ENCODE assay signal across 9 mouse cellular contexts in genomic region chr3:89092509-89093090, GRCm38 (mm10). TPM values are rescaled to one million over a fixed set of nuclear protein-coding genes. Genes with fewer than 3 reads are reported as not detected.
DNase-seq lines count a peak whose midpoint lies in the region; ATAC-seq lines count a peak whose summit lies in the region.
"Had no signal": no experiment of that assay in that cellular context is flagged by ENCODE, and none has a peak within 500 bp of the region (broad histone marks: within the 10 kb centered on the region; RNA-seq: fewer than 3 reads in every experiment).

No protein-coding gene starts in this region.

- H3K4me1 ChIP-seq in kidney, embryonic 14.5 days (ENCODE audit: control insufficient read depth, insufficient read depth, low read length): peaks cover 26% of the 10 kb centered on the region; the same call in 1 of the 2 replicates
- no peaks in the 10 kb centered on the region; the same call in 1 of the 2 replicates for H3K4me1 ChIP-seq in embryonic facial prominence, embryonic 11.5 days (ENCODE audit: control insufficient read depth, insufficient read depth, low read length)
- H3K4me1 ChIP-seq in hindbrain, embryonic 14.5 days (replicated peaks; ENCODE audit: control insufficient read depth, insufficient read depth, low read length): peaks cover 32% of the 10 kb centered on the region
- H3K4me1 ChIP-seq in midbrain, embryonic 13.5 days (replicated peaks): peaks cover 36% of the 10 kb centered on the region

- H3K9me3 ChIP-seq in kidney, embryonic 14.5 days (ENCODE audit: control insufficient read depth, low read length): no peaks in the 10 kb centered on the region
- H3K9me3 ChIP-seq in embryonic facial prominence, embryonic 11.5 days (replicated peaks; ENCODE audit: control insufficient read depth, low read length): no peaks in the 10 kb centered on the region
- no peaks in the 10 kb centered on the region for H3K9me3 ChIP-seq in hindbrain, embryonic 14.5 days (ENCODE audit: control insufficient read depth, low read length)
- H3K9me3 ChIP-seq in midbrain, embryonic 13.5 days: no peaks in the 10 kb centered on the region

- WGBS in kidney, embryonic 14.5 days: 19% methylated on average over 11 of the region's 11 CpGs
- WGBS in embryonic facial prominence, embryonic 11.5 days: 20% methylated on average over 11 of the region's 11 CpGs
- 14% methylated on average over 11 of the region's 11 CpGs for WGBS in hindbrain, embryonic 14.5 days
- WGBS in midbrain, embryonic 13.5 days: 14% methylated on average over 11 of the region's 11 CpGs

- H3K4me3 ChIP-seq in kidney, embryonic 14.5 days (ENCODE audit: low read length): peak overlapping the region; percentile 70
- H3K4me3 ChIP-seq in embryonic facial prominence, embryonic 11.5 days (ENCODE audit: low read depth, low read length): peak overlapping the region; percentile 34
- H3K4me3 ChIP-seq in hindbrain, embryonic 14.5 days (replicated peaks; ENCODE audit: low read length): peak overlapping the region; percentile 73
- peak overlapping the region; percentile 74 for H3K4me3 ChIP-seq in midbrain, embryonic 13.5 days (replicated peaks)

- H3K36me3 ChIP-seq in kidney, embryonic 14.5 days (ENCODE audit: control insufficient read depth, insufficient read depth, low read length): peaks cover 31% of the 10 kb centered on the region
- H3K36me3 ChIP-seq in embryonic facial prominence, embryonic 11.5 days (replicated peaks; ENCODE audit: control insufficient read depth, insufficient read depth, low read depth, low read length): peaks cover 3% of the 10 kb centered on the region
- peaks cover 57% of the 10 kb centered on the region for H3K36me3 ChIP-seq in hindbrain, embryonic 14.5 days (replicated peaks; ENCODE audit: control insufficient read depth, insufficient read depth)
- H3K36me3 ChIP-seq in midbrain, embryonic 13.5 days: peaks cover 54% of the 10 kb centered on the region

- peaks cover 18% of the 10 kb centered on the region for H3K27me3 ChIP-seq in kidney, embryonic 14.5 days (ENCODE audit: control insufficient read depth, insufficient read depth, low read length)
- H3K27me3 ChIP-seq in embryonic facial prominence, embryonic 11.5 days (ENCODE audit: control insufficient read depth, insufficient read depth, low read length): peaks cover 9% of the 10 kb centered on the region
- H3K27me3 ChIP-seq in hindbrain, embryonic 14.5 days (ENCODE audit: control insufficient read depth, insufficient read depth, low read length): no peaks in the 10 kb centered on the region
- H3K27me3 ChIP-seq in midbrain, embryonic 13.5 days: peaks cover 25% of the 10 kb centered on the region

- DNase-seq in kidney, postnatal 14 days: no peak
- DNase-seq in embryonic facial prominence, embryonic 11.5 days (ENCODE audit: low spot score): no peak
- no peak for DNase-seq in hindbrain, embryonic 14.5 days (ENCODE audit: low spot score)
- DNase-seq in layer of hippocampus, adult 11-12 months (ENCODE audit: low spot score): no peak
- no peak for DNase-seq in spleen, postnatal 10 days (ENCODE audit: low spot score in 2 of 2)
- no peak for DNase-seq in cerebellum, postnatal 10 days

- no peak for ATAC-seq in kidney, embryonic 14.5 days (ENCODE audit: low FRiP score, low TSS enrichment)
- ATAC-seq in embryonic facial prominence, embryonic 11.5 days (replicated peaks; ENCODE audit: insufficient number of reproducible peaks, low FRiP score, low TSS enrichment, low read depth): no peak
- peak; percentile 39 for ATAC-seq in hindbrain, embryonic 14.5 days (ENCODE audit: low FRiP score)
- ATAC-seq in midbrain, embryonic 13.5 days: peak; percentile 46

- peak overlapping the region; percentile 32 for H3K9ac ChIP-seq in kidney, embryonic 14.5 days (ENCODE audit: low read depth, low read length)
- H3K9ac ChIP-seq in embryonic facial prominence, embryonic 11.5 days (replicated peaks; ENCODE audit: low read length): peak overlapping the region; percentile 44
- peak overlapping the region; percentile 72 for H3K9ac ChIP-seq in hindbrain, embryonic 14.5 days
- peak overlapping the region; percentile 83 for H3K9ac ChIP-seq in midbrain, embryonic 13.5 days (replicated peaks)

- peak overlapping the region; percentile 48 for H3K4me2 ChIP-seq in kidney, embryonic 14.5 days (replicated peaks; ENCODE audit: low read depth, low read length)
- peak overlapping the region; percentile 55 for H3K4me2 ChIP-seq in embryonic facial prominence, embryonic 11.5 days (ENCODE audit: low read depth, low read length)
- peak overlapping the region; percentile 98 for H3K4me2 ChIP-seq in hindbrain, embryonic 14.5 days (replicated peaks)
- peak overlapping the region; percentile 94 for H3K4me2 ChIP-seq in midbrain, embryonic 13.5 days (replicated peaks)

- H3K27ac ChIP-seq in kidney, embryonic 14.5 days (ENCODE audit: low read depth, low read length): no peak overlapping the region
- H3K27ac ChIP-seq in embryonic facial prominence, embryonic 11.5 days (replicated peaks; ENCODE audit: low read depth, low read length): no peak overlapping the region
- peak overlapping the region; percentile 89 for H3K27ac ChIP-seq in hindbrain, embryonic 14.5 days
- peak overlapping the region; percentile 81 for H3K27ac ChIP-seq in midbrain, embryonic 13.5 days
- H3K27ac ChIP-seq: macrophage had no signal

RNA-seq across cellular contexts. Expression of gene Rusc1, which starts 0.5 kb away (rescaled TPM):
- polyA plus RNA-seq in kidney, embryonic 14.5 days (2014; fragmentation: Nextera tagmentation; extraction: Ambion mirVana): 12.5 and 16.7 TPM in 2 replicates
- polyA plus RNA-seq in embryonic facial prominence, embryonic 11.5 days (2014; fragmentation: Nextera tagmentation; extraction: Ambion mirVana): 14.4 and 18.0 TPM in 2 replicates
- 95.7 and 117 TPM in 2 replicates for polyA plus RNA-seq in hindbrain, embryonic 14.5 days (2014; fragmentation: Nextera tagmentation; extraction: Ambion mirVana)
- polyA plus RNA-seq in midbrain, embryonic 13.5 days (2015; fragmentation: Nextera tagmentation; extraction: Ambion mirVana): 59.8 and 69.5 TPM in 2 replicates

RNA-seq across cellular contexts. Expression of gene Gm43738, which starts 8.3 kb away (rescaled TPM):
- not detected in 2 replicates for polyA plus RNA-seq in kidney, embryonic 14.5 days (2014; fragmentation: Nextera tagmentation; extraction: Ambion mirVana)
- polyA plus RNA-seq in embryonic facial prominence, embryonic 11.5 days (2014; fragmentation: Nextera tagmentation; extraction: Ambion mirVana): not detected in 2 replicates
- not detected in 2 replicates for polyA plus RNA-seq in hindbrain, embryonic 14.5 days (2014; fragmentation: Nextera tagmentation; extraction: Ambion mirVana)
- not detected in 2 replicates for polyA plus RNA-seq in midbrain, embryonic 13.5 days (2015; fragmentation: Nextera tagmentation; extraction: Ambion mirVana)
- polyA plus RNA-seq: macrophage had no signal

RNA-seq across cellular contexts. Expression of gene Fdps, which starts 9.2 kb away (rescaled TPM):
- 186 and 191 TPM in 2 replicates for polyA plus RNA-seq in kidney, embryonic 14.5 days (2014; fragmentation: Nextera tagmentation; extraction: Ambion mirVana)
- 299 and 334 TPM in 2 replicates for polyA plus RNA-seq in embryonic facial prominence, embryonic 11.5 days (2014; fragmentation: Nextera tagmentation; extraction: Ambion mirVana)
- 416 and 468 TPM in 2 replicates for polyA plus RNA-seq in hindbrain, embryonic 14.5 days (2014; fragmentation: Nextera tagmentation; extraction: Ambion mirVana)
- 351 and 358 TPM in 2 replicates for polyA plus RNA-seq in midbrain, embryonic 13.5 days (2015; fragmentation: Nextera tagmentation; extraction: Ambion mirVana)

RNA-seq across cellular contexts. Expression of gene Pklr, which starts 43.3 kb away (rescaled TPM):
- 1.3 and 1.5 TPM in 2 replicates for polyA plus RNA-seq in kidney, embryonic 14.5 days (2014; fragmentation: Nextera tagmentation; extraction: Ambion mirVana)
- polyA plus RNA-seq in embryonic facial prominence, embryonic 11.5 days (2014; fragmentation: Nextera tagmentation; extraction: Ambion mirVana): 1.5 and 2.0 TPM in 2 replicates
- 0.11 TPM in 1 of 2 replicates, not detected in the other for polyA plus RNA-seq in hindbrain, embryonic 14.5 days (2014; fragmentation: Nextera tagmentation; extraction: Ambion mirVana)
- polyA plus RNA-seq in midbrain, embryonic 13.5 days (2015; fragmentation: Nextera tagmentation; extraction: Ambion mirVana): 0.24 TPM in 1 of 2 replicates, not detected in the other
- polyA plus RNA-seq: macrophage had no signal

Comparison
In these comparisons a context has a peak if more than half of its experiments do, and no peak if none do; other contexts are left out.
1. ATAC-seq: peak in hindbrain, embryonic 14.5 days (single experiment) and midbrain, embryonic 13.5 days (single experiment); none in kidney, embryonic 14.5 days (single experiment) and embryonic facial prominence, embryonic 11.5 days (single experiment).
2. H3K27ac ChIP-seq: peak in hindbrain, embryonic 14.5 days (single experiment) and midbrain, embryonic 13.5 days (single experiment); none in kidney, embryonic 14.5 days (single experiment) and embryonic facial prominence, embryonic 11.5 days (single experiment).
3. H3K4me2 ChIP-seq: peak in every context shown above with its lines; median percentile 98 in hindbrain, embryonic 14.5 days; 94 in midbrain, embryonic 13.5 days; 55 in embryonic facial prominence, embryonic 11.5 days; 48 in kidney, embryonic 14.5 days.
4. H3K9ac ChIP-seq: peak in every context shown above with its lines; median percentile 83 in midbrain, embryonic 13.5 days; 72 in hindbrain, embryonic 14.5 days; 44 in embryonic facial prominence, embryonic 11.5 days; 32 in kidney, embryonic 14.5 days.
5. Peak in every context shown above with its lines, with median percentiles within 50 percentile points of each other: H3K4me3 ChIP-seq.